Comparison of ENCODE assay signal across 8 mouse cellular contexts in the genomic region with DNA sequence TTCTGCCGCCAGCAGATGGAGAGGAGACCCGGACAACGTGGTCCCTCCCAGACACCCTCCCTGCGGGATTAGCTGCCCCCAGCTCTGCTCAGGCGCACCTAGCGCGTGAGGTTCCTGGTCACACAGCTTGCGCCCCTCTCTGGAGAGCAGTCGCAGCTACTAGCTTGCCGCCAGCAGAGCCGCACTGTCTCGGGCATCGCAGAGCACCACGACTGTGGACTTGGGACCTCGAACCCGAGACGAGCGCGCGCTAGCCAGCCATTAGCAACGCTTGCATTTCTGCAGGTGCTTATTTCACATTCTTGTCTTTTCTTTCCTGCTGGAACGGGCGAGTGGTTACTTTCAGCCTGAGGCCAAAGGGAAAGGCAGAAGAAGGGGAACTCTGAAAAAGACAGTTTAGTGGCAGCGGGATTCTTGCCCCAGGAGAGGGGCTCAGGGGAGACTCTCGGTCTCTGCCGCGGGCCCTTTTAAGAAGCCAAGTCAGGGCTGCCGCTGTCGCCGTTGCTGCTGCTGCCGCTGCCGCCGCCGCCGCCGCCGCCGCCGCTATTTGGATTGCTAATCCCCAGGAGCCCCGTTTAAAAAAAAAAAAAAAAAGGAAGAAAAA. TPM values are rescaled to one million over a fixed set of nuclear protein-coding genes. Genes with fewer than 3 reads are reported as not detected.
DNase-seq lines count a peak whose midpoint lies in the region; ATAC-seq lines count a peak whose summit lies in the region.

No protein-coding gene starts in this region.

- DNase-seq in CD4-positive helper T cell, adult 2 months (ENCODE audit: low read depth, low spot score): peak; percentile 18
- DNase-seq in brain, adult 2 months (ENCODE audit: low read depth, low spot score): peak; percentile 86
- DNase-seq in liver, embryonic 11.5 days (ENCODE audit: low spot score): peak; percentile 79
- DNase-seq in spleen, postnatal 36 days (ENCODE audit: low spot score in 2 of 2): peak; percentile 75 to 79

- H3K9ac ChIP-seq in heart, embryonic 12.5 days: peak overlapping the region; percentile 85
- peak overlapping the region; percentile 60 for H3K9ac ChIP-seq in kidney, embryonic 15.5 days
- H3K9ac ChIP-seq in liver, embryonic 11.5 days (ENCODE audit: low read depth, low read length): peak overlapping the region; percentile 98

- peaks cover 11% of the 10 kb centered on the region; the same call in 1 of the 2 replicates for H3K27me3 ChIP-seq in erythroblast, embryonic 14.5 days (ENCODE audit: control insufficient read depth)
- peaks cover 34% of the 10 kb centered on the region for H3K27me3 ChIP-seq in heart, embryonic 12.5 days (replicated peaks)
- H3K27me3 ChIP-seq in kidney, embryonic 15.5 days: peaks cover 66% of the 10 kb centered on the region
- H3K27me3 ChIP-seq in liver, embryonic 11.5 days (replicated peaks; ENCODE audit: control insufficient read depth, insufficient read depth, low read length): peaks cover 3% of the 10 kb centered on the region; the same call in 1 of the 2 replicates

- peak overlapping the region; percentile 46 for H3K27ac ChIP-seq in heart, embryonic 12.5 days (ENCODE audit: poor library complexity, severe bottlenecking)
- H3K27ac ChIP-seq in kidney, embryonic 15.5 days: peak overlapping the region; percentile 71
- H3K27ac ChIP-seq in liver, embryonic 11.5 days (ENCODE audit: low read depth, low read length): peak overlapping the region; percentile 93

- peaks cover 97% of the 10 kb centered on the region for H3K36me3 ChIP-seq in erythroblast, embryonic 14.5 days (ENCODE audit: control insufficient read depth)
- 0 out of 2 replicates have a peak, but pooled peaks cover 3% of the 10 kb centered on the region for H3K36me3 ChIP-seq in heart, embryonic 12.5 days
- H3K36me3 ChIP-seq in kidney, embryonic 15.5 days: no peaks in the 10 kb centered on the region
- H3K36me3 ChIP-seq in liver, embryonic 11.5 days (ENCODE audit: control insufficient read depth, insufficient read depth, low read length): peaks cover 10% of the 10 kb centered on the region

- peak; percentile 85 for ATAC-seq in heart, embryonic 12.5 days (ENCODE audit: insufficient number of reproducible peaks, low FRiP score)
- ATAC-seq in kidney, embryonic 15.5 days (replicated peaks; ENCODE audit: low FRiP score): peak; percentile 86
- peak; percentile 91 for ATAC-seq in liver, embryonic 11.5 days (replicated peaks; ENCODE audit: low FRiP score)
- ATAC-seq in monocyte, adult 5-6 weeks (replicated peaks; ENCODE audit: insufficient number of reproducible peaks, low FRiP score, low TSS enrichment, poor library complexity, severe bottlenecking): peak; percentile 41; the same call in 1 of the 2 replicates

- under 1% methylated on average over 40 of the region's 40 CpGs for WGBS in heart, embryonic 12.5 days
- WGBS in kidney, embryonic 15.5 days: under 1% methylated on average over 40 of the region's 40 CpGs
- under 1% methylated on average over 40 of the region's 40 CpGs for WGBS in liver, embryonic 11.5 days

- H3K9me3 ChIP-seq in erythroblast, embryonic 14.5 days (ENCODE audit: control insufficient read depth, low read length): no peaks in the 10 kb centered on the region
- H3K9me3 ChIP-seq in heart, embryonic 12.5 days (replicated peaks): no peaks in the 10 kb centered on the region
- H3K9me3 ChIP-seq in kidney, embryonic 15.5 days (replicated peaks): no peaks in the 10 kb centered on the region
- H3K9me3 ChIP-seq in liver, embryonic 11.5 days (ENCODE audit: control insufficient read depth, low read length): no peaks in the 10 kb centered on the region

- peaks cover 86% of the 10 kb centered on the region for H3K4me1 ChIP-seq in erythroblast, embryonic 14.5 days (ENCODE audit: control insufficient read depth)
- H3K4me1 ChIP-seq in heart, embryonic 12.5 days (replicated peaks): 0 out of 2 replicates have a peak, but pooled peaks cover 6% of the 10 kb centered on the region
- H3K4me1 ChIP-seq in kidney, embryonic 15.5 days: peaks cover 27% of the 10 kb centered on the region
- H3K4me1 ChIP-seq in liver, embryonic 11.5 days (replicated peaks; ENCODE audit: control insufficient read depth, insufficient read depth, low read length): peaks cover 30% of the 10 kb centered on the region

- H3K4me2 ChIP-seq in heart, embryonic 12.5 days: peak overlapping the region; percentile 97
- H3K4me2 ChIP-seq in kidney, embryonic 15.5 days: peak overlapping the region; percentile 98
- H3K4me2 ChIP-seq in liver, embryonic 11.5 days: peak overlapping the region; percentile 83

- peak overlapping the region; percentile 93 for H3K4me3 ChIP-seq in erythroblast, embryonic 14.5 days (replicated peaks)
- peak overlapping the region; percentile 95 for H3K4me3 ChIP-seq in heart, embryonic 12.5 days
- peak overlapping the region; percentile 77 for H3K4me3 ChIP-seq in kidney, embryonic 15.5 days (replicated peaks)
- peak overlapping the region; percentile 91 for H3K4me3 ChIP-seq in liver, embryonic 11.5 days (ENCODE audit: low read depth, low read length)

RNA-seq across cellular contexts. Expression of gene Lmo2, which starts 11.8 kb away (rescaled TPM):
- 141 and 161 TPM in 2 replicates for polyA plus RNA-seq in erythroblast, embryonic 14.5 days (2012)
- 22.3 and 24.9 TPM in 2 replicates for polyA plus RNA-seq in heart, embryonic 12.5 days (2016; fragmentation: Nextera tagmentation; extraction: Ambion mirVana)
- polyA plus RNA-seq in kidney, embryonic 15.5 days (2015; fragmentation: Nextera tagmentation; extraction: Ambion mirVana): 32.1 and 33.3 TPM in 2 replicates
- 185 and 191 TPM in 2 replicates for polyA plus RNA-seq in liver, embryonic 11.5 days (2014; fragmentation: Nextera tagmentation; extraction: Ambion mirVana)
- total RNA-seq in monocyte, adult 5-6 weeks (2017): 50.1 to 71.8 TPM (median 67.7 TPM) in 3 replicates

RNA-seq across cellular contexts. Expression of gene Fbxo3, which starts 58.0 kb away (rescaled TPM):
- 0.70 and 0.79 TPM in 2 replicates for polyA plus RNA-seq in erythroblast, embryonic 14.5 days (2012)
- 46.5 and 46.7 TPM in 2 replicates for polyA plus RNA-seq in heart, embryonic 12.5 days (2016; fragmentation: Nextera tagmentation; extraction: Ambion mirVana)
- 54.3 and 56.6 TPM in 2 replicates for polyA plus RNA-seq in kidney, embryonic 15.5 days (2015; fragmentation: Nextera tagmentation; extraction: Ambion mirVana)
- polyA plus RNA-seq in liver, embryonic 11.5 days (2014; fragmentation: Nextera tagmentation; extraction: Ambion mirVana): 75.0 and 85.9 TPM in 2 replicates
- total RNA-seq in monocyte, adult 5-6 weeks (2017): 38.1 to 50.3 TPM (median 42.5 TPM) in 3 replicates

RNA-seq across cellular contexts. Expression of gene 4931422A03Rik, which starts 58.6 kb away (rescaled TPM):
- not detected in 2 replicates for polyA plus RNA-seq in erythroblast, embryonic 14.5 days (2012)
- polyA plus RNA-seq in heart, embryonic 12.5 days (2016; fragmentation: Nextera tagmentation; extraction: Ambion mirVana): 1.9 and 2.0 TPM in 2 replicates
- polyA plus RNA-seq in kidney, embryonic 15.5 days (2015; fragmentation: Nextera tagmentation; extraction: Ambion mirVana): 1.8 and 2.1 TPM in 2 replicates
- 3.2 and 3.5 TPM in 2 replicates for polyA plus RNA-seq in liver, embryonic 11.5 days (2014; fragmentation: Nextera tagmentation; extraction: Ambion mirVana)
- total RNA-seq in monocyte, adult 5-6 weeks (2017): not detected in 3 replicates

Comparison
In these comparisons a context has a peak if more than half of its experiments do, and no peak if none do; other contexts are left out.
1. Peak in every context shown above with its lines: DNase-seq, ATAC-seq, H3K4me3 ChIP-seq and H3K27ac ChIP-seq.
2. DNase-seq: peak in every context shown above with its lines; median percentile 86 in brain, adult 2 months; 79 in liver, embryonic 11.5 days; 77 in spleen, postnatal 36 days; 18 in CD4-positive helper T cell, adult 2 months.
3. ATAC-seq: peak in every context shown above with its lines; median percentile 91 in liver, embryonic 11.5 days; 86 in kidney, embryonic 15.5 days; 85 in heart, embryonic 12.5 days; 41 in monocyte, adult 5-6 weeks.
4. RNA of gene Fbxo3, which starts 58.0 kb away (polyA plus RNA-seq): 75.0 to 85.9 TPM in liver, embryonic 11.5 days, 54.3 to 56.6 TPM in kidney, embryonic 15.5 days and 46.5 to 46.7 TPM in heart, embryonic 12.5 days; 0.70 to 0.79 TPM in erythroblast, embryonic 14.5 days; every median in the first group is over 10 times any median in the second.